Mouse (Mus musculus): ENCODE measurements around the gene 1700069L16Rik.

GRCm38 (mm10) chr5:113694000-113694399 lies 30.6 kb downstream of the 1700069L16Rik start:
- no peak for TF ChIP-seq POLR2A (IDR thresholded peaks at IDR 0.05; ENCODE audit: insufficient read depth, low read depth, low read length)
- no peak for TF ChIP-seq CTCF (IDR thresholded peaks at IDR 0.05; ENCODE audit: insufficient read depth, low read depth, low read length)

Data from olfactory bulb, adult 2 months (tissue).